In the genomic region with DNA sequence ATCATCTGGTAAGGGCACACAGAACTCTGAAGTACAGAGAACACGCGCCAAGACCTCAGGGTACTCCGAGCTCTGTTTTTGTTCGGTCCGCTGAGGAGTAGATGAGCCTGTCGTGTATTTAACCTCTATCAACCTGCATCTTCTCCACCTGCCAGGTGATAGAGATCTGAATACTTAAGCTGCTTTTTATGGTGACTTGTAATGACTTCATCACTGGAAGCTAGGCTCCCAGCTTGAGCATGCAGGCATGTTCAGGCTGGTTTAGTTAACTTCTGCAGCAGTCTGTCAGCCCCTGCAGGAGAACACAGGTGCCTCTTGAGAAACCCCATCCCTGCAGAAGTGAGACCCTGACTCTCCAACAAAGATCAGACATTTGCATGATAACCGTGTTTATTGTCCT, we compare ENCODE assay signal across 26 mouse cellular contexts.
"Had no signal": no experiment of that assay in that cellular context is flagged by ENCODE, and none has a peak within 500 bp of the region (broad histone marks: within the 10 kb centered on the region; RNA-seq: fewer than 3 reads in every experiment).

No protein-coding gene starts in this region.

- H3K9me3 ChIP-seq: heart, embryonic 10.5 days; heart, embryonic 12.5 days; hindbrain, embryonic 12.5 days; intestine, embryonic 15.5 days; limb, embryonic 13.5 days; liver, embryonic 13.5 days; liver, embryonic 15.5 days had no signal

- H3K27me3 ChIP-seq: heart, embryonic 12.5 days; hindbrain, embryonic 12.5 days; intestine, embryonic 15.5 days; limb, embryonic 13.5 days; liver, embryonic 13.5 days; liver, embryonic 15.5 days had no signal

- H3K36me3 ChIP-seq: heart, embryonic 10.5 days; heart, embryonic 12.5 days; hindbrain, embryonic 12.5 days; intestine, embryonic 15.5 days; limb, embryonic 13.5 days; liver, embryonic 13.5 days; liver, embryonic 15.5 days had no signal

- H3K4me2 ChIP-seq: heart, embryonic 12.5 days; hindbrain, embryonic 12.5 days; hindbrain, embryonic 14.5 days; intestine, embryonic 15.5 days; limb, embryonic 13.5 days; liver, embryonic 11.5 days; liver, embryonic 13.5 days; liver, embryonic 15.5 days had no signal

- ATAC-seq: hindbrain, embryonic 16.5 days; inflammation-experienced regulatory T-cells, adult 6 months; intestine, embryonic 15.5 days; intestine, postnatal 0 days had no signal

- H3K4me1 ChIP-seq: heart, embryonic 10.5 days; heart, embryonic 12.5 days; hindbrain, embryonic 12.5 days; intestine, embryonic 15.5 days; limb, embryonic 13.5 days; liver, embryonic 13.5 days; liver, embryonic 15.5 days had no signal

- DNase-seq: gastrocnemius, adult 2 months; gastrocnemius, postnatal 10 days; gastrocnemius, postnatal 25 days; heart, adult 18-20 months; heart, postnatal 10 days; heart, postnatal 36 days; kidney, adult 18-20 months; kidney, adult 8-10 months; kidney, postnatal 10 days; kidney, postnatal 25 days; kidney, postnatal 4 days; liver; liver, embryonic 13.5 days had no signal

- H3K4me3 ChIP-seq: gastrocnemius, adult 2 months; heart, embryonic 10.5 days; heart, embryonic 12.5 days; hindbrain, embryonic 12.5 days; intestine, embryonic 15.5 days; layer of hippocampus, adult 2 months; left cerebral cortex, adult 2 months; limb, embryonic 13.5 days; liver, embryonic 13.5 days; liver, embryonic 15.5 days had no signal

- H3K9ac ChIP-seq: heart, embryonic 12.5 days; hindbrain, embryonic 12.5 days; hindbrain, embryonic 14.5 days; intestine, embryonic 15.5 days; limb, embryonic 13.5 days; liver, embryonic 13.5 days; liver, embryonic 15.5 days had no signal

- H3K27ac ChIP-seq: gastrocnemius, adult 2 months; heart, embryonic 10.5 days; hindbrain, embryonic 12.5 days; hindbrain, embryonic 14.5 days; intestine, embryonic 15.5 days; layer of hippocampus, adult 2 months; left cerebral cortex, adult 2 months; limb, embryonic 13.5 days; liver, embryonic 13.5 days; liver, embryonic 15.5 days had no signal
